22 mouse cellular contexts compared by ENCODE assay signal in genomic region chr1:74076230-74076629, GRCm38 (mm10). TPM values are rescaled to one million over a fixed set of nuclear protein-coding genes. Genes with fewer than 3 reads are reported as not detected.
DNase-seq lines count a peak whose midpoint lies in the region; ATAC-seq and TF ChIP-seq lines count a peak whose summit lies in the region.
"Had no signal": no experiment of that assay in that cellular context is flagged by ENCODE, and none has a peak within 500 bp of the region (broad histone marks: within the 10 kb centered on the region; RNA-seq: fewer than 3 reads in every experiment).

No protein-coding gene starts in this region.

- no peaks in the 10 kb centered on the region for H3K36me3 ChIP-seq in kidney, adult 2 months (ENCODE audit: control insufficient read depth, insufficient read depth, low read length)
- peaks cover 3% of the 10 kb centered on the region; the same call in 1 of the 2 replicates for H3K36me3 ChIP-seq in stomach, embryonic 15.5 days
- H3K36me3 ChIP-seq: liver, embryonic 12.5 days; lung, embryonic 15.5 days; midbrain, embryonic 15.5 days had no signal

- TF ChIP-seq CTCF in kidney, adult 2 months (conservative IDR thresholded peaks at IDR 0.05; ENCODE audit: insufficient read depth, insufficient read length, low read depth, low read length): no peak
- TF ChIP-seq CTCF in lung, adult 2 months (IDR thresholded peaks at IDR 0.05; ENCODE audit: insufficient read depth, low read length): no peak

- DNase-seq in kidney, adult 2 months: no peak
- no peak for DNase-seq in kidney, postnatal 36 days
- DNase-seq in adrenal gland, postnatal 25 days: peak; percentile 48
- DNase-seq in lung, adult 2 months: peak; percentile 34
- no peak for DNase-seq in cerebellum, adult 9-10 months
- DNase-seq: cerebellum, adult 18-20 months; cerebellum, postnatal 36 days; gastrocnemius, postnatal 25 days; kidney, adult 8-10 months; spleen, adult 18-20 months; thymus, postnatal 14 days had no signal

- H3K4me1 ChIP-seq in kidney, adult 2 months (ENCODE audit: control insufficient read depth, insufficient read depth, low read length): peaks cover 28% of the 10 kb centered on the region
- peaks cover 17% of the 10 kb centered on the region for H3K4me1 ChIP-seq in lung, adult 2 months (ENCODE audit: control insufficient read depth, insufficient read depth, low read length)
- peaks cover 6% of the 10 kb centered on the region; the same call in 1 of the 2 replicates for H3K4me1 ChIP-seq in stomach, embryonic 15.5 days
- H3K4me1 ChIP-seq: forebrain, embryonic 13.5 days; midbrain, embryonic 15.5 days had no signal

- H3K4me3 ChIP-seq in kidney, adult 2 months (ENCODE audit: insufficient read depth, low read depth, low read length): no peak overlapping the region
- no peak overlapping the region for H3K4me3 ChIP-seq in lung, adult 2 months (replicated peaks; ENCODE audit: extremely low read depth, low read depth, low read length)
- H3K4me3 ChIP-seq in stomach, embryonic 15.5 days (replicated peaks): no peak overlapping the region
- H3K4me3 ChIP-seq: embryonic facial prominence, embryonic 10.5 days; forebrain, embryonic 13.5 days; limb, embryonic 12.5 days; liver, embryonic 12.5 days; lung, embryonic 15.5 days; megakaryocyte, embryonic 14.5 days; midbrain, embryonic 15.5 days; myocyte had no signal

- WGBS in kidney, adult 2 months: 65% methylated on average over 4 of the region's 4 CpGs
- 57% methylated on average over 4 of the region's 4 CpGs for WGBS in lung, adult 2 months
- WGBS in stomach, embryonic 15.5 days: 63% methylated on average over 4 of the region's 4 CpGs

- TF ChIP-seq POLR2A in kidney, adult 2 months (IDR thresholded peaks at IDR 0.05; ENCODE audit: low read depth, low read length): no peak
- no peak for TF ChIP-seq POLR2A in lung, adult 2 months (IDR thresholded peaks at IDR 0.05; ENCODE audit: borderline replicate concordance, extremely low read depth, low read depth, low read length)

- peak; percentile 56; the same call in 1 of the 2 replicates for ATAC-seq in stomach, embryonic 15.5 days (ENCODE audit: insufficient read depth, low FRiP score, low read depth)
- no peak for ATAC-seq in frontal cortex, adult (ENCODE audit: low TSS enrichment)
- ATAC-seq: activated CD4-positive, CD25-positive, alpha-beta regulatory T cell, adult 4 months; forebrain, embryonic 13.5 days; liver, embryonic 12.5 days; midbrain, embryonic 15.5 days had no signal

- H3K9me3 ChIP-seq in stomach, embryonic 15.5 days: no peaks in the 10 kb centered on the region
- H3K9me3 ChIP-seq: embryonic facial prominence, embryonic 10.5 days; forebrain, embryonic 13.5 days; limb, embryonic 12.5 days; liver, embryonic 12.5 days; lung, embryonic 15.5 days; megakaryocyte, embryonic 14.5 days; midbrain, embryonic 15.5 days had no signal

- peak overlapping the region; percentile 9 for H3K27ac ChIP-seq in kidney, adult 2 months (ENCODE audit: insufficient read depth, low read depth, low read length)
- no peak overlapping the region for H3K27ac ChIP-seq in stomach, embryonic 15.5 days
- H3K27ac ChIP-seq: embryonic facial prominence, embryonic 10.5 days; forebrain, embryonic 13.5 days; limb, embryonic 12.5 days; liver, embryonic 12.5 days; lung, embryonic 15.5 days; midbrain, embryonic 15.5 days had no signal

- H3K4me2 ChIP-seq in stomach, embryonic 15.5 days: no peak overlapping the region
- H3K4me2 ChIP-seq: forebrain, embryonic 13.5 days; limb, embryonic 12.5 days; liver, embryonic 12.5 days; lung, embryonic 15.5 days; midbrain, embryonic 15.5 days had no signal

- H3K9ac ChIP-seq in stomach, embryonic 15.5 days: no peak overlapping the region
- H3K9ac ChIP-seq: forebrain, embryonic 13.5 days; liver, embryonic 12.5 days; lung, embryonic 15.5 days; midbrain, embryonic 15.5 days had no signal

- no peaks in the 10 kb centered on the region for H3K27me3 ChIP-seq in kidney, adult 2 months (replicated peaks; ENCODE audit: control insufficient read depth, insufficient read depth, low read length)
- H3K27me3 ChIP-seq in stomach, embryonic 15.5 days (replicated peaks): no peaks in the 10 kb centered on the region
- H3K27me3 ChIP-seq: forebrain, embryonic 13.5 days; limb, embryonic 12.5 days; liver, embryonic 12.5 days; lung, embryonic 15.5 days; midbrain, embryonic 15.5 days had no signal

RNA-seq across cellular contexts. Expression of gene Tns1, which starts 48.0 kb away (rescaled TPM):
- polyA plus RNA-seq in kidney, adult 2 months (2012; rRNA removed): 400 and 465 TPM in 2 replicates
- total RNA-seq in adrenal gland, postnatal 25 days (2021): 270 and 436 TPM in 2 replicates
- 781 and 1,078 TPM in 2 replicates for polyA plus RNA-seq in lung, adult 2 months (2012; rRNA removed)
- 34.5 and 40.3 TPM in 2 replicates for polyA plus RNA-seq in stomach, embryonic 15.5 days (2015; fragmentation: Nextera tagmentation; extraction: Ambion mirVana)

RNA-seq across cellular contexts. Expression of gene Rufy4, which starts 49.1 kb away (rescaled TPM):
- polyA plus RNA-seq in kidney, adult 2 months (2012; rRNA removed): 2.4 and 3.3 TPM in 2 replicates
- total RNA-seq in adrenal gland, postnatal 25 days (2021): 2.2 and 2.3 TPM in 2 replicates
- 1.4 and 1.6 TPM in 2 replicates for polyA plus RNA-seq in lung, adult 2 months (2012; rRNA removed)
- 0.23 and 0.43 TPM in 2 replicates for polyA plus RNA-seq in stomach, embryonic 15.5 days (2015; fragmentation: Nextera tagmentation; extraction: Ambion mirVana)
- polyA plus RNA-seq: activated CD4-positive, CD25-positive, alpha-beta regulatory T cell, adult 4 months; myocyte had no signal

Comparison
In these comparisons a context has a peak if more than half of its experiments do, and no peak if none do; other contexts are left out.
1. DNase-seq: peak in adrenal gland, postnatal 25 days (single experiment) and lung, adult 2 months (single experiment); none in kidney, adult 2 months (single experiment), kidney, postnatal 36 days (0 of 2) and cerebellum, adult 9-10 months (single experiment).